Mouse (Mus musculus) lung, postnatal 10 days (tissue): ENCODE measurements around the gene Pgm1.

Experiments used
- DNase-seq: peaks from one replicate; pipeline ENCODE4 v3.0.0; 2021

The Pgm1 gene

DNA sequence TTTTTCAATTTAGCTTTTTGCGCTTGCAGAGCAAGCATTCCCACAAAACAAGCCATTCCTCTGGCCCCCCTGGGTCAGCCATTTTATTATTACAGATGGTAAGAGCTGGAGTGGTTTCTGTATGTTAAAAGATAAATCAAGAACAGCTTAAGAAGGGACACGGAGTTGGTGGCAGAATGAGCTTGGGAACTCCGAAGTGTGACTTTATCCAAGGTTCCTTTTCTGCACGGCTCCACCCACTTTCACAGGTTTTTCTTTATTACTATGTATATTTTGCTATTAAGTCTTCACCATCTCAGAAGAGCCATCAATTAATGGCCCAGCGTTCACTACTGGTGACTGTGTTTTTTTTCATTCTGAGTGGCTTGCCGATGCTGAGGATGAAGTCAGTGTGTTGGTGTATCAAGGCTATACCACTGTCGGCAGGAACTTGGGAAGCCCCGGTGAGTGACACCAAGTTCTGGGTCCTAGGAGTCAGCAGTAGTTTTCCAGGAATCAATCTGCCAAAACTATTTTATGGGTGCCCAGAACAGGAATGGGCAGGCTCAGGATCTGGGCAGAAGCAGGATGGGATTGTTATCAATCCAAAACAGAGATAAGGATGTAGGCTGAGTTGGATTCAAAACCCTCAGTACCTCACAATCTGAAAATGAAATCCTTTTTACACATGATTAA lies 83.3 kb downstream of the Pgm1 start:
- DNase-seq, result peak; percentile 0

DNA sequence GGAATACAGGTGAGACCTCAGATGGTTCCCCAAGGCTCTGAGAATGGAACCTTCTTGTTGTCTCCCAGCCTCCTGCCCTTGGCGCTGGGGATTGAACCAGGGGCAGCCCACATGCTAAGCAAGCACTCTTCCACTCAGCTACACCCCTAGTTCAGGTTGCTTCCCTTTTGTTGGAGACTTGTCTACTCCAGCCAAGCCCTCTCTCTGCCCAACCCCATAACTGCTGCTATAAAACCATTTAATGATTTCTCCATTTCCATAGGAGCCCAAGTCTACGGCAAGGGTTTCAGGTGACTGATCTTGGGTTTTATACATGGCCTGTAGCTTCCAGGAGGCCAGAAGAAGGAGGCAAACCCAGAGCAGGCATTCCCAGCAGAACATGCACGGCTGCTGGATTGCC lies 98.6 kb downstream of the Pgm1 start:
- no peak for DNase-seq

DNA sequence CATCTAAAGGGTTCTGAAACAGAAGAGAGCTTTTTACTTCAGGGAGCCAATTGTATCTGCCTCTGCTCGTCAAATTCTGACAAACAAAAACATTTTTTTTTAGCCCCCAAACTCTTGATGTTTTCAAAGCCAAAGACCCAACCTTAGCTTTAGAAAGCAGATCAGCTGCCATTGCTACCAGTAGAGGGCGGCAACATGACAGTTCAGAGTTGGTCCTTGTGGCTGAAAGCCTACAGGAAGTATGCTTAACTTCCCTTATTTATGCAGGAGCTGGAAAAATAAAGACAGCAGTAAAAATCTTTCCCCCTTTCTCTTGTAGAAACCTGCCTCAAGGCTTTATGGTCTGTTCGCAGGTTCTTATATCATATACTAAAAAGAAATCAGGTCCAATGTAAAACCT lies 99.4 kb downstream of the Pgm1 start:
- peak; percentile 89 for DNase-seq

DNA sequence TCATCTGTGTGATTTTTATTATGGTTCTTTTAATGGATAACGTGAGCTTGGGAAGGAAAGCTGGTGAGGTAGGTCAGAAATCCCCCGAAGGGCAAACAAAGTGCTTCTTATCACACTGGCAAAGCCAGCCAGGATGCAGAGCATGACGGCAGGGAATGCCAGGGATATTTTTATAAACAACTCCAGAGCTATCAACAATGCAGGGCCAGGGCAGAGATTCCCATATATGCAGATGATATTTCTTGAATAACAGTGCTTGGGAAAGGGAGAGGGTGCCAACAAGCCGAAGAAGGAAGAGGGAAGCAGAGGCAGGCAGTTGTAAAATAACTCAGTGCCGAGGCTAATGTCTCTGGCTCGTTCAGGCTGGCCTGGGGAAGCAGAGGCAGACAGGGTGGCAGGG lies 102.1 kb downstream of the Pgm1 start:
- no peak for DNase-seq

DNA sequence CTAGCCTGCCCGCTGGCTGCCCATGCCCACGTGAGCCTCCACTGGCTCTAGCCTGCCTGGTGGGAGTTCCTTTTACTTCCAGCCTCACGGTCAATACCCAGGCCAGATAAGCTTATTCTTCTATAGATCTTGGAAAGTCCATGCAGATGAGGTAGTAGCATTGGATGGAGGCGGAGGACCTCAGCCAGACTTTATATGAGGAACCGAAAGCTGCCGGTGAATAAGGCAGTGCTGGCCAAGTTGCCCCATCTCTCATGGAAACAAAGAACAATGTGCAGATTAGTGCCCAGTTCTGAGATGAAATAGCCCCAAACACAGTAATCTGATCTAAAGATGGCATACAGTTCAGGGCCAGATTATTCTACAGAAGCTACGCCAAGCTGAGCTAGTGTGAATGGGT lies 103.4 kb downstream of the Pgm1 start:
- DNase-seq, result no peak

DNA sequence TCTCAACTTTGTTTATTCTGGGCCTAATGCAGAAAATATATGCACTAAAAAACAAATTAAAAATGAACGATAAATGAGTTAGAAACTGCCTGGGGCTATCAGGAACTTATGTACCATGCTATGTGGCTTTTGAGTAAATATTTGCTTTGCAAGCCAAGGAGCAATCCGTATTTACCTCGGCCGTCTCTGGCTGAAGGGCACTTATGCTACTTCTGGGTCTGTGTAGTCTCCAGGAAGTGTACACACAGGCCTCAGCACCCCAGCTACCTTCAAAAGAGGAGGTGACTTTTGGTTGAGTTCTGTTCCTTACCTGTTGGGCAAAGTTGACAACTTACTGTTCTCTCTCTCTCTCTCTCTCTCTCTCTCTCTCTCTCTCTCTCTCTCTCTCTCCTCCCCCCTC lies 104.7 kb downstream of the Pgm1 start:
- DNase-seq, result peak; percentile 24

DNA sequence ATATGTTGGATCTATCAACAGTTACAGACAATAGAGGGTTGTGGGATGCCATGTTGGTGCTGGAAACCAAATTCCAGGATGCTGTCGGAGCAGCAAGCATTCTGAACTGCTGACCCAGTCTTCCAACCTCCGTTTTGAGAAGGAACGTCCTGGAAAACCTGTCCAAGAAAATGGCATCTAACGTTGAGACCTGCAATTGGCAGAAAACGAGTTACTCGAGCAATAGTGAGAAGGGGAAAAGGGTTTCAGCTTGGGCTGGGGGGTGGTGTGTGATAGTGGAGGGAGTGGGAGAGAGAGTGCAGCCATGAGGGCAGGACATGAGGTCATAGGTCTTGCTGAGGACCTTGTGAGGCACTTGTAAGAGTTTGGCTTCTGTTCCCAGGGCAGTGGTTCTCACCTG lies 105.8 kb downstream of the Pgm1 start:
- no peak for DNase-seq

DNA sequence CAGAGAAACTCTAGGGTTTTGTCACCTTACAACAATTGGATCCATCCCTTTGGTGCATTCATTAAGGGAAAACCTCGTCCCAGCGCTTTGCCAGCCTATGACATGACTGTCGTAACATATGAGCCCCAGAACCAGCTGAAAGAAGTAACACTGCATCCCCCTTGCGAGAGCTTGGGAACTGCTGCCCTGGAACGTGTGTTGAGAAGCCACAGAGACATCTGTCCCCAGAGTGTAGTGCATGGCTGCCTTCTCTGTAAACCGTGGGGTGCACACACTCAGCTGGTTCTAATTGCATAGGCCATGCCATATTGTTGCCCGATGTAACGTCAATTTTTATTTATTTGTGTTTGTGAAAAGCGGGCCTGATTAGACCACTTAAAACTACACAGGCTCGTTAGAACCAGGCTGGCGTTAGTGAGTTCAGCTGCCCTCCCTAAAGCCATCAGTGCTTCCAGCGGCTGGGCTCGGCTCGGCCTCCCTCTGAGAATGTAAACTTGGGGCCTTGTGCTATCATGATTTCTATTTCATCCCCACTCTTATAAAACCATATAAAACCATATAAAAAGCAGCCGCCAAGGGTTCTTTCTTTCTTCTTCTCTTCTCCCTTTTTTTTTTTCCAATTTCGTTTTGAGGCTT lies 106.8 kb downstream of the Pgm1 start:
- peak; percentile 13 for DNase-seq
